Mouse (Mus musculus) cortical plate, adult 2 months (tissue): ENCODE results near the gene Emc1. TPM values are rescaled to one million over a fixed set of nuclear protein-coding genes. Genes with fewer than 3 reads are reported as not detected.

Experiments used
- H3K27ac ChIP-seq: fragments of 200-500 bp; 2 replicates; pipeline ENCODE4 v1.5.1; 2012; ENCODE audit warnings: low read length, control low read depth, inconsistent platforms; ENCODE audit not compliant: insufficient read depth
- H3K4me1 ChIP-seq: fragments of 200-500 bp; 2 replicates; pipeline ENCODE4 v1.6.1; 2011; ENCODE audit warnings: low read length; ENCODE audit not compliant: control insufficient read depth, insufficient read depth
- H3K4me3 ChIP-seq: fragments of 200-500 bp; 2 replicates; pipeline ENCODE4 v1.5.1; 2011; ENCODE audit warnings: mild to moderate bottlenecking, low read length, control low read depth; ENCODE audit not compliant: insufficient read depth
- CTCF ChIP-seq: fragments of 200-500 bp; IDR thresholded peaks from 2 replicates; pipeline ENCODE4 v1.5.1; 2011; ENCODE audit warnings: mild to moderate bottlenecking, control low read depth, low read length; ENCODE audit not compliant: insufficient read depth; ENCODE audit errors: extremely low read depth
- POLR2A ChIP-seq: fragments of 200-500 bp; IDR thresholded peaks from 2 replicates; pipeline ENCODE4 v1.6.1; 2011; ENCODE audit warnings: mild to moderate bottlenecking, low read length, control low read depth; ENCODE audit not compliant: insufficient read depth; ENCODE audit errors: extremely low read depth
- polyA plus RNA-seq: library from polyadenylated mRNA; depleted of rRNA; stranded (reverse); fragments of >200 nt; gene quantifications from 2 replicates; pipeline ENCODE4 v1.2.3, GENCODE M21; 2012; rRNA removed

The Emc1 gene
- polyA plus RNA-seq, result 69.8 and 70.9 TPM in 2 replicates

- peaks cover 7% of the 10 kb centered on the region for H3K4me1 ChIP-seq
- peak within 1 kb of the TSS; percentile 65 for H3K4me3 ChIP-seq
- TF ChIP-seq CTCF (no peak), POLR2A (peak; percentile 64; the same call in 1 of the 2 replicates)
- peak within 1 kb of the TSS; percentile 99 for H3K27ac ChIP-seq
These were observed at the start of gene Emc1, which contains the start of the genes Mrto4 and Ubr4 for GRCm38 (mm10) chr4:139351931-139352711. TSS of gene Emc1 (plus strand) at chr4:139352587. TSS of gene Mrto4 (minus strand) at chr4:139352576. TSS of gene Ubr4 (plus strand) at chr4:139352609.

- no peak for TF ChIP-seq CTCF
- TF ChIP-seq POLR2A, result no peak
- Histone ChIP-seq H3K4me3 (no peak overlapping the region), H3K27ac (no peak overlapping the region), H3K4me1 (peaks cover 4% of the 10 kb centered on the region; the same call in 1 of the 2 replicates)
These were observed 46.9 kb upstream of the Emc1 start for GRCm38 (mm10) chr4:139305521-139305920.

- Histone ChIP-seq H3K4me3 (no peak overlapping the region), H3K27ac (no peak overlapping the region), H3K4me1 (peaks cover 9% of the 10 kb centered on the region)
- no peak for TF ChIP-seq POLR2A
- no peak for TF ChIP-seq CTCF
These were observed 44.5 kb upstream of the Emc1 start for GRCm38 (mm10) chr4:139307916-139308315.

GRCm38 (mm10) chr4:139309651-139310050, 42.7 kb upstream of the Emc1 start:
- Histone ChIP-seq H3K4me1 (peaks cover 9% of the 10 kb centered on the region), H3K4me3 (peak overlapping the region; percentile 81), H3K27ac (no peak overlapping the region)
- TF ChIP-seq CTCF (no peak), POLR2A (no peak)

GRCm38 (mm10) chr4:139310171-139310898, 42.1 kb upstream of the Emc1 start, which contains the start of the genes Pqlc2 and Akr7a5:
TSS of gene Pqlc2 (minus strand) at chr4:139310708.
TSS of gene Akr7a5 (plus strand) at chr4:139310744.
- Histone ChIP-seq H3K27ac (0 out of 2 replicates have a peak within 1 kb of the TSS, but pooled peaks have one; percentile 61), H3K4me1 (peaks cover 9% of the 10 kb centered on the region), H3K4me3 (peak within 1 kb of the TSS; percentile 81)
- peak; percentile 95 for TF ChIP-seq POLR2A
- TF ChIP-seq CTCF, result no peak

- peak overlapping the region; percentile 81 for H3K4me3 ChIP-seq
- TF ChIP-seq CTCF (no peak), POLR2A (no peak)
- H3K4me1 ChIP-seq, result peaks cover 9% of the 10 kb centered on the region
These were observed 41.3 kb upstream of the Emc1 start for GRCm38 (mm10) chr4:139310899-139311701.

GRCm38 (mm10) chr4:139311707-139312106, 40.7 kb upstream of the Emc1 start:
- peak overlapping the region; percentile 81 for H3K4me3 ChIP-seq
- TF ChIP-seq CTCF (no peak), POLR2A (no peak)
- H3K4me1 ChIP-seq, result peaks cover 9% of the 10 kb centered on the region

More at GRCm38 (mm10) chr4:139310899-139311701, 41.3 kb upstream of the Emc1 start:
- H3K27ac ChIP-seq, result 0 out of 2 replicates have a peak overlapping the region, but pooled peaks have one; percentile 36

GRCm38 (mm10) chr4:139312632-139313031, 39.8 kb upstream of the Emc1 start:
- Histone ChIP-seq H3K4me1 (peaks cover 9% of the 10 kb centered on the region), H3K27ac (no peak overlapping the region), H3K4me3 (no peak overlapping the region)
- TF ChIP-seq CTCF (peak; percentile 23; the same call in 1 of the 2 replicates), POLR2A (no peak)

More at GRCm38 (mm10) chr4:139311707-139312106, 40.7 kb upstream of the Emc1 start:
- no peak overlapping the region for H3K27ac ChIP-seq

GRCm38 (mm10) chr4:139318449-139318848, 33.9 kb upstream of the Emc1 start:
- no peaks in the 10 kb centered on the region for H3K4me1 ChIP-seq
- H3K27ac ChIP-seq, result no peak overlapping the region
- H3K4me3 ChIP-seq, result no peak overlapping the region
- TF ChIP-seq CTCF (no peak), POLR2A (no peak)
